Mouse (Mus musculus): Measurements from ENCODE around the gene Fcgr3.

DNA sequence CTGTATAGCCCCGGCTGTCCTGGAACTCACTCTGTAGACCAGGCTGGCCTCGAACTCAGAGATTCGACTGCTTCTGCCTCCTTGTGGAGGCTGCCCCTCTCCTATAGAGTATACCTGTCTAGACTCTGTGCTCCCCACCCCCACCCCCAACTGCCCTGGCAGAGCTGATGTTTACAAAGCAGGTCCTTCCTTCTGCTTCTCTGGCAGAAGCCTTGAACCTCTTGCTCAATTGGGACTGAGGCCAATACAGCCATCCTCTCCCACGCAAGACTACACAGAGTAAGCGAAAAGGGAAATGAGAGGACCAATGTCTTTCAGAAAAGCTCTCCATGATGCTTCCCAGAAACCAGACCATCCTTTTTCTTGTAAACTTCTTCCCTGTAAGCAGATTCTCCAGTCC, 7.5 kb downstream of the Fcgr3 start:
- TF ChIP-seq EP300 (IDR thresholded peaks at IDR 0.05; ENCODE audit: insufficient read depth, low read depth, low read length) (no peak), CTCF (IDR thresholded peaks at IDR 0.05) (no peak), POLR2A (IDR thresholded peaks at IDR 0.05; ENCODE audit: insufficient read depth, low read depth, low read length) (no peak)
